ENCODE assay signal across 18 mouse cellular contexts in genomic region chr16:49659131-49659530, GRCm38 (mm10).
"Had no signal": no experiment of that assay in that cellular context is flagged by ENCODE, and none has a peak within 500 bp of the region (broad histone marks: within the 10 kb centered on the region; RNA-seq: fewer than 3 reads in every experiment).

No protein-coding gene starts in this region.

- ATAC-seq: lung, postnatal 0 days; midbrain, embryonic 13.5 days; midbrain, embryonic 15.5 days had no signal

- H3K4me3 ChIP-seq: lung, embryonic 15.5 days; megakaryocyte, embryonic 14.5 days; midbrain, embryonic 13.5 days; midbrain, embryonic 15.5 days; neural tube, embryonic 13.5 days; neural tube, embryonic 15.5 days had no signal

- H3K4me1 ChIP-seq: lung, embryonic 15.5 days; midbrain, embryonic 13.5 days; midbrain, embryonic 15.5 days; neural tube, embryonic 13.5 days; neural tube, embryonic 15.5 days had no signal

- DNase-seq: lung, adult 18-20 months; lung, postnatal 14 days; lung, postnatal 36 days; retina, postnatal 1 day; right cerebral cortex, adult 18-20 months; right cerebral cortex, postnatal 25 days; right cerebral cortex, postnatal 4 days; spleen, adult 18-20 months; thymus, adult 2 months; thymus, postnatal 14 days; thymus, postnatal 36 days had no signal
